Mouse (Mus musculus) thymus, adult 2 months (tissue): ENCODE data around the gene Itga10.
A peak's percentile ranks its signal among the peaks of the same experiment; 100 is the strongest.

Source experiments
- CTCF ChIP-seq: fragments of 200-500 bp; IDR thresholded peaks from 2 replicates; pipeline ENCODE4 v1.5.1; 2012; ENCODE audit warnings: mild to moderate bottlenecking, control low read depth, low read length, moderate library complexity, borderline replicate concordance; ENCODE audit not compliant: control insufficient read depth, poor library complexity, insufficient read depth; ENCODE audit errors: extremely low read depth
- POLR2A ChIP-seq: fragments of 200-500 bp; IDR thresholded peaks from 2 replicates; pipeline ENCODE4 v1.6.1; 2012; ENCODE audit warnings: mild to moderate bottlenecking, low read length, control low read depth, moderate library complexity; ENCODE audit not compliant: control insufficient read depth, poor library complexity, insufficient read depth; ENCODE audit errors: extremely low read depth

- TF ChIP-seq POLR2A, result 0 out of 2 replicates have a peak, but pooled peaks have one; percentile 25
- TF ChIP-seq CTCF, result no peak
These were observed 51.7 kb downstream of the Itga10 start for GRCm38 (mm10) chr3:96696766-96697732.
